Mouse (Mus musculus): ENCODE measurements at regions not wholly inside any gene's neighbourhood (a gene's known extent, or its start where the extent isn't known, plus 50 kb on each side); places are given as distances from the start of the nearest gene placed in this dataset.

GRCm38 (mm10) chr17:62969025-62969424 lies 87.9 kb upstream of the Efna5 start:
- H3K27me3 ChIP-seq (ENCODE audit: control insufficient read depth, insufficient read depth, low read length): no peaks in the 10 kb centered on the region
- no peak for DNase-seq (ENCODE audit: low spot score)
- 69% methylated on average over 6 of the region's 6 CpGs for WGBS
- no peak overlapping the region for H3K4me2 ChIP-seq (replicated peaks; ENCODE audit: low read depth, low read length, severe bottlenecking)
- H3K9ac ChIP-seq (ENCODE audit: low read depth, low read length, severe bottlenecking): no peak overlapping the region
- peaks cover 10% of the 10 kb centered on the region; the same call in 1 of the 2 replicates for H3K9me3 ChIP-seq (ENCODE audit: control insufficient read depth, low read length)
- H3K4me3 ChIP-seq (replicated peaks; ENCODE audit: low read length): no peak overlapping the region
- peaks cover 6% of the 10 kb centered on the region; the same call in 1 of the 2 replicates for H3K4me1 ChIP-seq (ENCODE audit: control insufficient read depth, insufficient read depth, low read length)
- H3K36me3 ChIP-seq (ENCODE audit: control insufficient read depth, insufficient read depth, low read length): no peaks in the 10 kb centered on the region
- TF ChIP-seq POLR2A (IDR thresholded peaks at IDR 0.05; ENCODE audit: borderline replicate concordance, extremely low read depth, insufficient read depth, insufficient read length): no peak
- no peak overlapping the region for H3K27ac ChIP-seq (replicated peaks; ENCODE audit: low read depth, low read length)
- ATAC-seq (ENCODE audit: low FRiP score, low read depth): no peak

GRCm38 (mm10) chr17:62963824-62964223 lies 82.7 kb upstream of the Efna5 start:
- no peaks in the 10 kb centered on the region for H3K27me3 ChIP-seq (ENCODE audit: control insufficient read depth, insufficient read depth, low read length)
- peaks cover 15% of the 10 kb centered on the region for H3K4me1 ChIP-seq (ENCODE audit: control insufficient read depth, insufficient read depth, low read length)
- no peaks in the 10 kb centered on the region for H3K36me3 ChIP-seq (ENCODE audit: control insufficient read depth, insufficient read depth, low read length)
- no peak overlapping the region for H3K4me2 ChIP-seq (replicated peaks; ENCODE audit: low read depth, low read length, severe bottlenecking)
- no peak overlapping the region for H3K9ac ChIP-seq (ENCODE audit: low read depth, low read length, severe bottlenecking)
- H3K27ac ChIP-seq (replicated peaks; ENCODE audit: low read depth, low read length): no peak overlapping the region
- no peak for TF ChIP-seq POLR2A (IDR thresholded peaks at IDR 0.05; ENCODE audit: borderline replicate concordance, extremely low read depth, insufficient read depth, insufficient read length)
- H3K9me3 ChIP-seq (ENCODE audit: control insufficient read depth, low read length): no peaks in the 10 kb centered on the region
- H3K4me3 ChIP-seq (replicated peaks; ENCODE audit: low read length): no peak overlapping the region
- DNase-seq (ENCODE audit: low spot score) (no peak), ATAC-seq (ENCODE audit: low FRiP score, low read depth) (no peak)
- WGBS: 47% methylated on average over 4 of the region's 4 CpGs

GRCm38 (mm10) chr17:62962292-62962618 lies 81.1 kb upstream of the Efna5 start:
- no peak for DNase-seq (ENCODE audit: low spot score)
- no peaks in the 10 kb centered on the region for H3K9me3 ChIP-seq (ENCODE audit: control insufficient read depth, low read length)
- WGBS: 42% methylated on average over 3 of the region's 3 CpGs
- H3K4me3 ChIP-seq (replicated peaks; ENCODE audit: low read length): no peak overlapping the region
- no peak for TF ChIP-seq POLR2A (IDR thresholded peaks at IDR 0.05; ENCODE audit: borderline replicate concordance, extremely low read depth, insufficient read depth, insufficient read length)
- H3K4me1 ChIP-seq (ENCODE audit: control insufficient read depth, insufficient read depth, low read length): peaks cover 15% of the 10 kb centered on the region
- peak overlapping the region; percentile 28 for H3K4me2 ChIP-seq (replicated peaks; ENCODE audit: low read depth, low read length, severe bottlenecking)
- no peaks in the 10 kb centered on the region for H3K36me3 ChIP-seq (ENCODE audit: control insufficient read depth, insufficient read depth, low read length)
- no peaks in the 10 kb centered on the region for H3K27me3 ChIP-seq (ENCODE audit: control insufficient read depth, insufficient read depth, low read length)
- no peak overlapping the region for H3K9ac ChIP-seq (ENCODE audit: low read depth, low read length, severe bottlenecking)
- H3K27ac ChIP-seq (replicated peaks; ENCODE audit: low read depth, low read length): no peak overlapping the region
- ATAC-seq (ENCODE audit: low FRiP score, low read depth): no peak

GRCm38 (mm10) chr17:62961596-62962291 lies 80.6 kb upstream of the Efna5 start:
- Histone ChIP-seq H3K4me1 (ENCODE audit: control insufficient read depth, insufficient read depth, low read length) (peaks cover 15% of the 10 kb centered on the region), H3K9ac (ENCODE audit: low read depth, low read length, severe bottlenecking) (no peak overlapping the region), H3K27me3 (ENCODE audit: control insufficient read depth, insufficient read depth, low read length) (no peaks in the 10 kb centered on the region), H3K4me2 (replicated peaks; ENCODE audit: low read depth, low read length, severe bottlenecking) (peak overlapping the region; percentile 28), H3K27ac (replicated peaks; ENCODE audit: low read depth, low read length) (0 out of 2 replicates have a peak overlapping the region, but pooled peaks have one; percentile 2), H3K4me3 (replicated peaks; ENCODE audit: low read length) (no peak overlapping the region), H3K36me3 (ENCODE audit: control insufficient read depth, insufficient read depth, low read length) (no peaks in the 10 kb centered on the region), H3K9me3 (ENCODE audit: control insufficient read depth, low read length) (no peaks in the 10 kb centered on the region)
- ATAC-seq (ENCODE audit: low FRiP score, low read depth): no peak; the same call in 1 of the 2 replicates
- DNase-seq (ENCODE audit: low spot score): peak; percentile 68
- WGBS: 47% methylated on average over 19 of the region's 19 CpGs
- no peak for TF ChIP-seq POLR2A (IDR thresholded peaks at IDR 0.05; ENCODE audit: borderline replicate concordance, extremely low read depth, insufficient read depth, insufficient read length)

- ATAC-seq (ENCODE audit: low FRiP score, low read depth) (no peak), DNase-seq (ENCODE audit: low spot score) (no peak)
- H3K4me3 ChIP-seq (replicated peaks; ENCODE audit: low read length): no peak overlapping the region
- H3K27me3 ChIP-seq (ENCODE audit: control insufficient read depth, insufficient read depth, low read length): no peaks in the 10 kb centered on the region
- H3K9ac ChIP-seq (ENCODE audit: low read depth, low read length, severe bottlenecking): no peak overlapping the region
- 27% methylated on average over 3 of the region's 3 CpGs for WGBS
- peaks cover 9% of the 10 kb centered on the region; the same call in 1 of the 2 replicates for H3K4me1 ChIP-seq (ENCODE audit: control insufficient read depth, insufficient read depth, low read length)
- H3K27ac ChIP-seq (replicated peaks; ENCODE audit: low read depth, low read length): no peak overlapping the region
- no peak overlapping the region for H3K4me2 ChIP-seq (replicated peaks; ENCODE audit: low read depth, low read length, severe bottlenecking)
- no peaks in the 10 kb centered on the region for H3K36me3 ChIP-seq (ENCODE audit: control insufficient read depth, insufficient read depth, low read length)
- TF ChIP-seq POLR2A (IDR thresholded peaks at IDR 0.05; ENCODE audit: borderline replicate concordance, extremely low read depth, insufficient read depth, insufficient read length): no peak
- H3K9me3 ChIP-seq (ENCODE audit: control insufficient read depth, low read length): no peaks in the 10 kb centered on the region
Measured at GRCm38 (mm10) chr17:62959146-62959545, 78.0 kb upstream of the Efna5 start.

All from limb, embryonic 14.5 days (tissue).